Mouse (Mus musculus): ENCODE results near the gene Ccdc130. TPM values are rescaled to one million over a fixed set of nuclear protein-coding genes. Genes with fewer than 3 reads are reported as not detected.

Gene Ccdc130
- polyA plus RNA-seq, 1 experiment from 2014 or later: 24.0 TPM

GRCm38 (mm10) chr8:84235746-84236409, 34.3 kb downstream of the Ccdc130 start:
- Histone ChIP-seq H3K4me3 (replicated peaks) (peak overlapping the region; percentile 81), H3K9me3 (no peaks in the 10 kb centered on the region), H3K9ac (replicated peaks) (peak overlapping the region; percentile 99), H3K27me3 (no peaks in the 10 kb centered on the region), H3K27ac (peak overlapping the region; percentile 74), H3K4me2 (replicated peaks) (peak overlapping the region; percentile 93), H3K4me1 (replicated peaks) (peaks cover 47% of the 10 kb centered on the region), H3K36me3 (peaks cover 41% of the 10 kb centered on the region)
- 36% methylated on average over 10 of the region's 10 CpGs for WGBS
- no peak for ATAC-seq

DNA sequence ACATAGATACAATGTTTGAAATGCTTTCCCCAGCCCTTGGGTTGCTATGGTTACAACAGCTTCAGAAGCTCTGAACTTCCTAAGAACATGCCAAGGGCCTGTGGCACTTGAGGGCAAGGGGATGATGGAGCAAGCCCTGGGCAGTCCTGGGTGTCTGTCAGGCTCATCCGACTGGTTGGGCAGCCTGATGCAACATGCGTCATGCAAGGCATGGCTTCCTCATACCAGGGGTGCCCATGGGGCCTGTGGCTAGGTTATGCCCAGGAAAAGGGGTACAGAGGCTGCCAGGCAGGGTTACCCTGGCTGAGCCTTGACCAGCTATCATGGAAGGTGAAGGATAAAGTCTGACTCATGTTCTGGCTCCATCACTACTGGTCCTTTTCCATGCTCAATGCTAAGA, 37.1 kb downstream of the Ccdc130 start:
- ATAC-seq: no peak
- peaks cover 69% of the 10 kb centered on the region for H3K36me3 ChIP-seq
- 84% methylated on average over 2 of the region's 2 CpGs for WGBS
- no peaks in the 10 kb centered on the region for H3K9me3 ChIP-seq
- H3K4me3 ChIP-seq (replicated peaks): no peak overlapping the region
- peaks cover 45% of the 10 kb centered on the region for H3K4me1 ChIP-seq (replicated peaks)
- no peaks in the 10 kb centered on the region for H3K27me3 ChIP-seq
- H3K4me2 ChIP-seq (replicated peaks): no peak overlapping the region
- 0 out of 2 replicates have a peak overlapping the region, but pooled peaks have one; percentile 28 for H3K9ac ChIP-seq (replicated peaks)
- H3K27ac ChIP-seq: no peak overlapping the region

DNA sequence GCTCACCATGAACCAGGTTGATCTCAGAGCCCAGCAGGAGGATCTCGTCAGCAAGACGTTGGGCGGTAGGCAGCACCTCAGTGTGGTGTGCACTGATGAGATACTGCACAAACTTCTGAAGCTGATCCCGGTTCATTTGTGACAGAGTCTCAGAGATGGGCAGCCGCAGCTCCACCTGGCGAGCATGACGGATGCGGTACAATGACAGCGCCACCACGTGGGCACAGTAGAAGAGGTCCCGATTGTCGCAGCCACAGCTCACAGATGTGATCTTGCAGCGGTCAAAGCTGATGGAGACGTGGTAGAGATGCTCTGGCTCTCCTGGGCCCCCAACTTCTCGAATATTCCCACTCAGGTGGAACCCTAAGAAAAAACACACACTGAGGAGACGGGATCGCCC, 39.4 kb downstream of the Ccdc130 start:
- no peaks in the 10 kb centered on the region for H3K9me3 ChIP-seq
- no peak overlapping the region for H3K4me2 ChIP-seq (replicated peaks)
- peaks cover 92% of the 10 kb centered on the region for H3K36me3 ChIP-seq
- H3K9ac ChIP-seq (replicated peaks): no peak overlapping the region
- WGBS: 79% methylated on average over 17 of the region's 17 CpGs
- ATAC-seq: 0 out of 2 replicates have a peak, but pooled peaks have one; percentile 21
- peaks cover 34% of the 10 kb centered on the region for H3K4me1 ChIP-seq (replicated peaks)
- no peaks in the 10 kb centered on the region for H3K27me3 ChIP-seq
- H3K4me3 ChIP-seq (replicated peaks): no peak overlapping the region
- H3K27ac ChIP-seq: no peak overlapping the region

GRCm38 (mm10) chr8:84223322-84224029, 46.7 kb downstream of the Ccdc130 start:
- WGBS: 77% methylated on average over 21 of the region's 21 CpGs
- Histone ChIP-seq H3K4me1 (replicated peaks) (no peaks in the 10 kb centered on the region), H3K36me3 (peaks cover 98% of the 10 kb centered on the region), H3K4me3 (replicated peaks) (no peak overlapping the region), H3K9ac (replicated peaks) (no peak overlapping the region), H3K9me3 (no peaks in the 10 kb centered on the region), H3K27ac (no peak overlapping the region), H3K27me3 (no peaks in the 10 kb centered on the region), H3K4me2 (replicated peaks) (no peak overlapping the region)
- peak; percentile 30; the same call in 1 of the 2 replicates for ATAC-seq

- Histone ChIP-seq H3K9me3 (no peaks in the 10 kb centered on the region), H3K4me1 (replicated peaks) (no peaks in the 10 kb centered on the region), H3K4me2 (replicated peaks) (no peak overlapping the region), H3K27ac (no peak overlapping the region), H3K27me3 (no peaks in the 10 kb centered on the region), H3K36me3 (peaks cover 98% of the 10 kb centered on the region), H3K4me3 (replicated peaks) (no peak overlapping the region), H3K9ac (replicated peaks) (no peak overlapping the region)
- 97% methylated on average over 9 of the region's 9 CpGs for WGBS
- no peak for ATAC-seq
Observed at GRCm38 (mm10) chr8:84222566-84223165, 47.5 kb downstream of the Ccdc130 start.

DNA sequence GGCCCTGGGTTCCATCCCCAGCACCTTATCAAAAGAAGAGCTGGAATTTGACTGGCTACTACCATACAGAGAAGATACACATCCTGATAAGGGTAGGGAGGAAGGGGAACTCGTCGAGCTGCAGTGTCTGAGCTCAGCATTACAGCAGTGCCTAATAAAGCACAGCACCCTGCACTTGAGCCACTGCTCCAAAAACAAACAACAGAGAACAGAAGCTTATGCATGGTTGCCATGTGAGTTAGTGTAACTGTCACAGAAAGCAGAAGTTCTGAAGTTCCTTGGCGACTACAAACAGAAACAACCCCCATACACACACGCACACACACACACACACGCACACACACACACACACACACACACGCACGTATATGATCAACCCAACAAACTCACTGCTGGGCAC, 50.1 kb downstream of the Ccdc130 start:
- 79% methylated on average over 7 of the region's 7 CpGs for WGBS
- ATAC-seq: no peak

DNA sequence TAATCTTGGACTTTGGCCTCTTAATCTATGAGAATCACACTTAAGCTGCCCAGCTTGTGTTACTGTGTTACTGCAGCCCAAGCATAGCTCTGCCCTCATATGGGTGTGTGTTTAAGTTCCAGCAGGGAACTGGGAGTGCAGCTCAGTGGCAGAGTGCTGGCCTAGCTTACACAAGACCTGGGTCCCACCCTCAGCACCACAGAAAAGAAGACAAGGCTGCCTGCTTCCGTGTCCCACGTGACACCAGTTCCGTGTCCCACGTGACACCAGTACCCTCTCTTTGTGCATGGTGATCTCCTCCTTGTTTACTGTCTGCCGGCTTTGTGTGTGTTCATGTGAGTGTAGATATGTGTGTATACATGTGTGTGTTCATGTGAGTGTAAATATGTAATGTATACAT, 52.0 kb downstream of the Ccdc130 start:
- Histone ChIP-seq H3K9ac (replicated peaks) (no peak overlapping the region), H3K9me3 (no peaks in the 10 kb centered on the region), H3K4me2 (replicated peaks) (no peak overlapping the region), H3K36me3 (peaks cover 97% of the 10 kb centered on the region), H3K27me3 (no peaks in the 10 kb centered on the region), H3K4me3 (replicated peaks) (no peak overlapping the region), H3K4me1 (replicated peaks) (no peaks in the 10 kb centered on the region), H3K27ac (no peak overlapping the region)
- whole genome bisulfite sequencing: 96% methylated on average over 5 of the region's 5 CpGs
- no peak for ATAC-seq

More for the DNA sequence above, 50.1 kb downstream of the Ccdc130 start:
- no peak overlapping the region for H3K4me2 ChIP-seq (replicated peaks)
- no peak overlapping the region for H3K27ac ChIP-seq
- H3K27me3 ChIP-seq: no peaks in the 10 kb centered on the region
- no peaks in the 10 kb centered on the region for H3K4me1 ChIP-seq (replicated peaks)
- H3K9ac ChIP-seq (replicated peaks): no peak overlapping the region
- no peak overlapping the region for H3K4me3 ChIP-seq (replicated peaks)
- H3K36me3 ChIP-seq: peaks cover 97% of the 10 kb centered on the region
- H3K9me3 ChIP-seq: no peaks in the 10 kb centered on the region

DNA sequence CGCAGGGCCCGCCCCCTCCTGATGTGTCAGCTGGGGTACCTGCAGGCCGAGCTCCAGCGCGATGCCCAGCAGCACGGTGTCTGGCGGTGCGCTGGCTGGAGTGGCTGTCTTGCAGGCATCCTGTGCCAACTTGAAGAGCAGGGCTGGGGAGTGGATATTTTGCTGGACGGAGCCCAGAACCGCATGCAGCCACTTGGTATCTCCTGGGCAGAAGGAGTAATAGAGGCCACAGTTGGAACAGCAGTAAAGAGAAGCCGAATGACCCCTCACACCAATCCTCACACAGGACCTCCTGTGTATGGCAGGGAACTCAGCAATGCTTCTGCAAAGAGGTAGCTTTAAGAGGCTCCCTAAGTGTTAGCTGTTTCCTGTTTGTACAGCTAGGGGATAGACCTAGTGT, 53.0 kb downstream of the Ccdc130 start:
- H3K36me3 ChIP-seq: peaks cover 97% of the 10 kb centered on the region
- no peaks in the 10 kb centered on the region for H3K4me1 ChIP-seq (replicated peaks)
- H3K4me3 ChIP-seq (replicated peaks): no peak overlapping the region
- H3K27me3 ChIP-seq: no peaks in the 10 kb centered on the region
- no peak overlapping the region for H3K9ac ChIP-seq (replicated peaks)
- no peak overlapping the region for H3K4me2 ChIP-seq (replicated peaks)
- H3K27ac ChIP-seq: no peak overlapping the region
- WGBS: 95% methylated on average over 11 of the region's 11 CpGs
- ATAC-seq: no peak
- no peaks in the 10 kb centered on the region for H3K9me3 ChIP-seq

DNA sequence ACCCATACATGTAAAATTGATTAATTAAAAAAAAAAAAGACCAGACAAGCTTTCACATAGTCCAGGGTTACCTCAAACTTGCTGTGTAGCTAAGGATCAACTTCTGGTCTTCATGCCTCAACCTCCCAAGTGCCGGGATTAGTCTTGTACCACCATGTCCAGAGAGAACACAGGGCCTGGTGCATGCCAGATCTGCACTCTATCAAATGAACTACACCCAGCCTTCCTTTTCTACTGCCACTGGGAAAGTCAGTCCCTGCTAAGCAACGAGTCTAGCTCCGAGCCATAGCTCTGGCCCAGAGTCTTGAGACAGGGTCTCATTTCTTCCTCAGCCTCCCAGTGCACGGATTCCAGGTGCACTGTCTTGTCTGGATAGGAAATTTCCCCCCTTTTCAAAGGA, 56.9 kb downstream of the Ccdc130 start:
- 92% methylated on average over 4 of the region's 4 CpGs for WGBS
- H3K36me3 ChIP-seq: peaks cover 91% of the 10 kb centered on the region
- peaks cover 20% of the 10 kb centered on the region for H3K4me1 ChIP-seq (replicated peaks)
- H3K4me2 ChIP-seq (replicated peaks): no peak overlapping the region
- no peak overlapping the region for H3K27ac ChIP-seq
- no peak overlapping the region for H3K9ac ChIP-seq (replicated peaks)
- H3K4me3 ChIP-seq (replicated peaks): no peak overlapping the region
- no peaks in the 10 kb centered on the region for H3K27me3 ChIP-seq
- ATAC-seq: no peak
- no peaks in the 10 kb centered on the region for H3K9me3 ChIP-seq

DNA sequence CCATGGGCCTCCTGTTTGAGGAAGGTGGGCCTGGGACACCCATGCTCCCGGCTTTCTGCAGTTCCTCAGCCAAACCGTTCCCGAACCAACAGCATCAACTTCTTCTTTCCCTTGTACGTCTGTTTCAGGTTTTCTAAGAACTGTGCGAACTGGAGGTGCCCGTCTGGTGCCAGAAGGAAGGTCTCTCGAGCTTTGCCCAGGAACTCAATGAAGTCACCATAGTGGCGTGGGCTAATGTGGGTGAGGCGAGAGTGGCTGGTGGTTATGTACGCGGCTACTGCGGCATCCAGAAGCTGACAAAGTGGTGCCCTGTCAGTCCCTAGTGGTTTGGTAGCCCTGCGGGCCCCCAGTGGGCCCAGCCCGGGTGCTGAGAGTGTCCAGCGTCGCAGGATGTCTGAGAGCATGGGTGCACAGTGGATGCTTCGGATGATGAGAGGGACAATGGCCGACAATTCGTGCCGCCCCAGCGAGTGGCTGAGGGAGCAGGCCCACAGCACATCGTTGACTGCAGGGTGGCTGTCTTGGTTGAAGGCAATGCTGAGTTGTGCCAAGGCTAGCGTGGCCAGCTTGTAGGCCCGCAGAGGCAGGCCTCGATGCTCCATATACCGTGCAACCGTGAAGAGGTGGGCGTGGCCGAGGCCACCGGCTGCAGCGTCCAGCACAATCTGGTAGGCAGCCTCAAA, 58.2 kb downstream of the Ccdc130 start:
- Histone ChIP-seq H3K9ac (replicated peaks) (no peak overlapping the region), H3K4me2 (replicated peaks) (no peak overlapping the region), H3K27ac (no peak overlapping the region), H3K36me3 (peaks cover 79% of the 10 kb centered on the region), H3K27me3 (no peaks in the 10 kb centered on the region), H3K9me3 (no peaks in the 10 kb centered on the region), H3K4me3 (replicated peaks) (no peak overlapping the region), H3K4me1 (replicated peaks) (peaks cover 27% of the 10 kb centered on the region)
- WGBS: 92% methylated on average over 31 of the region's 31 CpGs
- no peak for ATAC-seq

GRCm38 (mm10) chr8:84211202-84211601, 59.0 kb downstream of the Ccdc130 start:
- Histone ChIP-seq H3K4me2 (replicated peaks) (no peak overlapping the region), H3K9me3 (no peaks in the 10 kb centered on the region), H3K27me3 (no peaks in the 10 kb centered on the region), H3K4me3 (replicated peaks) (no peak overlapping the region), H3K36me3 (peaks cover 71% of the 10 kb centered on the region), H3K4me1 (replicated peaks) (peaks cover 27% of the 10 kb centered on the region), H3K27ac (no peak overlapping the region), H3K9ac (replicated peaks) (no peak overlapping the region)
- WGBS: 93% methylated on average over 3 of the region's 3 CpGs
- ATAC-seq: no peak

All from midbrain, embryonic 13.5 days (tissue).